Mouse (Mus musculus) testis, postnatal 10 days (tissue): ENCODE measurements around the gene Nradd.

Experiments used
- DNase-seq: peaks from one replicate; pipeline ENCODE4 v3.0.0; 2021; ENCODE audit warnings: low spot score

The Nradd gene

GRCm38 (mm10) chr9:110624361-110625166, at the start of gene Nradd:
Nradd (minus strand) TSS chr9:110624452.
- peak; percentile 94 for DNase-seq

GRCm38 (mm10) chr9:110673107-110673752, 49.0 kb upstream of the Nradd start:
- DNase-seq, result no peak

- no peak for DNase-seq
These were observed 48.3 kb upstream of the Nradd start for GRCm38 (mm10) chr9:110672462-110673106.

GRCm38 (mm10) chr9:110669785-110670184, 45.5 kb upstream of the Nradd start:
- DNase-seq, result no peak

GRCm38 (mm10) chr9:110668601-110669293, 44.5 kb upstream of the Nradd start:
- DNase-seq, result no peak

- DNase-seq, result no peak
These were observed 43.1 kb upstream of the Nradd start for GRCm38 (mm10) chr9:110667219-110667836.

GRCm38 (mm10) chr9:110666374-110666773, 42.1 kb upstream of the Nradd start:
- DNase-seq, result no peak

GRCm38 (mm10) chr9:110665912-110666311, 41.7 kb upstream of the Nradd start:
- DNase-seq, result no peak

- DNase-seq, result no peak
These were observed 38.6 kb upstream of the Nradd start for GRCm38 (mm10) chr9:110662844-110663243.

GRCm38 (mm10) chr9:110660856-110661612, 36.8 kb upstream of the Nradd start:
- DNase-seq, result no peak

- DNase-seq, result no peak
These were observed 36.0 kb upstream of the Nradd start for GRCm38 (mm10) chr9:110660208-110660607.

GRCm38 (mm10) chr9:110659521-110659920, 35.3 kb upstream of the Nradd start:
- no peak for DNase-seq

- no peak for DNase-seq
These were observed 33.3 kb upstream of the Nradd start for GRCm38 (mm10) chr9:110657474-110658078.

GRCm38 (mm10) chr9:110656249-110657221, 32.3 kb upstream of the Nradd start, which contains the start of gene Ccdc12:
Ccdc12 (plus strand) TSS chr9:110656503.
- DNase-seq, result peak; percentile 95

GRCm38 (mm10) chr9:110655651-110656007, 31.4 kb upstream of the Nradd start:
- DNase-seq, result no peak

- DNase-seq, result no peak
These were observed 30.7 kb upstream of the Nradd start for GRCm38 (mm10) chr9:110654726-110655650.

GRCm38 (mm10) chr9:110653655-110654461, 29.6 kb upstream of the Nradd start, which contains the start of gene Nbeal2:
Nbeal2 (minus strand) TSS chr9:110654161.
- DNase-seq, result peak; percentile 92
